In the genomic region with DNA sequence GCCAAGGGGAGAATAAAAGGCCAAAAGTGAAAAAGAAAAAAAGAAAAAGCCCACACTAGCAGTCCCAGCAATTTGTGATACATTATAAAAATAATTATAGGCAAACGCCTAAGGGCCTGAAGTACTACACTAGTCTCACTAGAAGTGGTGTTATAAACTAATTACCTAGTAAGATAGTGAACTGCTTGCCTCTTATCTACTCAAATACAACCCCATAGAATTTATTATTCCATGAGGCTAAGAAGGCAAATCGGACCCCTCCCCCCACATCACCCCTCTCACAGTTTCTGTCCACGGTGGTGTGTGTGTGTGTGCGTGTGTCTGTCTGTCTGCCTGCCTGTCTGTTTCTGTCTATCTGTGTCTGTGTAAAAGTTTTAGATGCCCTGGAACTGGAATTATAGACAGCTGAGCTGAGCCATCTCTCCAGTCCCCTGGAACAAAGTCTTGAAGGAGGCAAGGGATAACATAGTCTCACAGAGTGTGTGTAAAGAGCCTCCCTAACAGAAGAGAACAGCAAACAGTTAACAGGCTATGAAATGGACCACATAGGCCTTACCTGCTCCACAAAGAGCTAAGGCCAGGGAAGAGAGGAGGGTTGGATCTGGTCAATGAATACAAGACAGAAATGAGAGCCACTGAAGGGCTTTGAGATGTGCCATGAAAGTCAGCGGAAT, we compare ENCODE assay signal across 8 mouse cellular contexts. TPM values are rescaled to one million over a fixed set of nuclear protein-coding genes. Genes with fewer than 3 reads are reported as not detected.
DNase-seq lines count a peak whose midpoint lies in the region; ATAC-seq lines count a peak whose summit lies in the region.

No protein-coding gene starts in this region.

- H3K4me3 ChIP-seq in hindbrain, embryonic 10.5 days = peak overlapping the region; percentile 50
- H3K4me3 ChIP-seq in midbrain, embryonic 12.5 days = peak overlapping the region; percentile 41

- peak; percentile 41; the same call in 1 of the 2 replicates for ATAC-seq in midbrain, embryonic 12.5 days (ENCODE audit: low FRiP score, low read depth)

- no peaks in the 10 kb centered on the region for H3K9me3 ChIP-seq in hindbrain, embryonic 10.5 days
- H3K9me3 ChIP-seq in midbrain, embryonic 12.5 days = no peaks in the 10 kb centered on the region

- peaks cover 10% of the 10 kb centered on the region for H3K4me1 ChIP-seq in hindbrain, embryonic 10.5 days (replicated peaks)
- H3K4me1 ChIP-seq in midbrain, embryonic 12.5 days = peaks cover 6% of the 10 kb centered on the region

- peak; percentile 12 for DNase-seq in kidney, adult 9 months
- no peak for DNase-seq in kidney, adult 11 months
- peak; percentile 55 for DNase-seq in NIH3T3 (ENCODE audit: low read depth)
- DNase-seq in hindbrain, embryonic 10.5 days (ENCODE audit: low spot score) = no peak
- DNase-seq in gastrocnemius, postnatal 14 days = no peak
- DNase-seq in left cerebral cortex, postnatal 36 days (ENCODE audit: low spot score in 2 of 2) = no peak
- DNase-seq in lung, postnatal 4 days = no peak

- H3K27ac ChIP-seq in hindbrain, embryonic 10.5 days = peak overlapping the region; percentile 84
- H3K27ac ChIP-seq in midbrain, embryonic 12.5 days (replicated peaks) = peak overlapping the region; percentile 56

- intact Hi-C loops in gastrocnemius, postnatal 14 days (cut with DNase I; ENCODE audit: low total_unique reads) = no loop called here
- intact Hi-C loops in left cerebral cortex, postnatal 36 days (cut with DNase I) = no loop called here

- no peaks in the 10 kb centered on the region for H3K27me3 ChIP-seq in hindbrain, embryonic 10.5 days (ENCODE audit: insufficient read depth, poor library complexity, severe bottlenecking)
- H3K27me3 ChIP-seq in midbrain, embryonic 12.5 days = no peaks in the 10 kb centered on the region

- H3K36me3 ChIP-seq in hindbrain, embryonic 10.5 days = no peaks in the 10 kb centered on the region
- no peaks in the 10 kb centered on the region for H3K36me3 ChIP-seq in midbrain, embryonic 12.5 days

- H3K9ac ChIP-seq in midbrain, embryonic 12.5 days (replicated peaks) = peak overlapping the region; percentile 39; the same call in 1 of the 2 replicates

- H3K4me2 ChIP-seq in midbrain, embryonic 12.5 days (replicated peaks) = peak overlapping the region; percentile 47

- WGBS in hindbrain, embryonic 10.5 days = 70% methylated on average over 5 of the region's 5 CpGs
- 65% methylated on average over 5 of the region's 5 CpGs for WGBS in midbrain, embryonic 12.5 days

RNA-seq across cellular contexts. Expression of a gene that starts 27.4 kb away (rescaled TPM):
- polyA plus RNA-seq in hindbrain, embryonic 10.5 days (2016; fragmentation: Nextera tagmentation; extraction: Ambion mirVana) = 1.0 and 2.1 TPM in 2 replicates
- polyA plus RNA-seq in midbrain, embryonic 12.5 days (2016; fragmentation: Nextera tagmentation; extraction: Ambion mirVana) = 6.2 TPM in 2 replicates
- 10 to 100 TPM in 1 of 2 experiments, 1 to 10 TPM in 1; 8.0 to 11.8 TPM for total RNA-seq in gastrocnemius, postnatal 14 days (2021)
- total RNA-seq in left cerebral cortex, postnatal 36 days (2021) = 100 to 1,000 TPM; 346 to 360 TPM

Comparison
In these comparisons a context has a peak if more than half of its experiments do, and no peak if none do; other contexts are left out.
1. DNase-seq: peak in kidney, adult 9 months (single experiment) and NIH3T3 (single experiment); none in kidney, adult 11 months (single experiment), hindbrain, embryonic 10.5 days (single experiment), gastrocnemius, postnatal 14 days (single experiment), left cerebral cortex, postnatal 36 days (0 of 2) and lung, postnatal 4 days (0 of 2).
2. RNA of a gene that starts 27.4 kb away (total RNA-seq): 346 to 360 TPM in left cerebral cortex, postnatal 36 days; 8.0 to 11.8 TPM in gastrocnemius, postnatal 14 days; every median in the first group is over 10 times any median in the second.